Mouse (Mus musculus) ES-E14 (cell line): ENCODE results near the gene Gm21915.

Experiments used
- CHD2 ChIP-seq: IDR thresholded peaks from 2 replicates; pipeline ENCODE4 v1.6.1; 2014; ENCODE audit warnings: mild to moderate bottlenecking, low read depth, low read length, inconsistent platforms
- HCFC1 ChIP-seq: IDR thresholded peaks from 2 replicates; pipeline ENCODE4 v1.6.1; 2012; ENCODE audit warnings: low read length, inconsistent platforms, borderline replicate concordance; ENCODE audit not compliant: insufficient read depth
- MAFK ChIP-seq: IDR thresholded peaks from 2 replicates; pipeline ENCODE4 v1.6.1; 2014; ENCODE audit warnings: mild to moderate bottlenecking, low read depth, low read length, inconsistent platforms; ENCODE audit not compliant: insufficient read depth
- ZC3H11A ChIP-seq: IDR thresholded peaks from 2 replicates; pipeline ENCODE4 v1.6.1; 2012; ENCODE audit warnings: low read depth, mild to moderate bottlenecking, inconsistent platforms, low read length, borderline replicate concordance
- ZNF384 ChIP-seq: IDR thresholded peaks from 2 replicates; pipeline ENCODE4 v1.6.1; 2012; ENCODE audit warnings: low read depth, low read length, inconsistent platforms

DNA sequence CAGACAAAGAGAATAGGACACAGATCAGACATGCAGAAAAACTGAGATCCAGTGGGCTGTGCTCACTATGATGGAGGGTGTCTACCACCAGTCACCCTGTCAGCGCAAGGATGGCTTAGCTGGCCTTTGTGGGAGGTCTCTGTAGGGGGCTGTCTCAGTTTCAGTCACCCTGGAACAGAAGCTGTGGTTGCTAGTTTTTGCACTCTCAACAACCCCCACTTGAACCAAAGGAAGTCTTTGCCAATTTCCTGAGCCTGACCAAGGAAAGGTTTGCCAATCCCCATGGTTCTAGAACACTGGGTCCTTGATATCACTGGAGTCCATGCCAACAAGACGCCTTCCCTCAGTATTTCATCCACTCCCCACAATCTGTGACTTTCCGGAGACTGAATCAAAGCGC lies 47.6 kb upstream of the Gm21915 start:
- TF ChIP-seq HCFC1 (no peak), ZC3H11A (no peak), ZNF384 (no peak), CHD2 (no peak), MAFK (no peak)
